Mouse (Mus musculus): ENCODE data around the gene Vmn1r69. TPM values are rescaled to one million over a fixed set of nuclear protein-coding genes. Genes with fewer than 3 reads are reported as not detected.

Gene Vmn1r69
- not detected in 2 replicates for polyA plus RNA-seq (2015; fragmentation: Nextera tagmentation; extraction: Ambion mirVana)

DNA sequence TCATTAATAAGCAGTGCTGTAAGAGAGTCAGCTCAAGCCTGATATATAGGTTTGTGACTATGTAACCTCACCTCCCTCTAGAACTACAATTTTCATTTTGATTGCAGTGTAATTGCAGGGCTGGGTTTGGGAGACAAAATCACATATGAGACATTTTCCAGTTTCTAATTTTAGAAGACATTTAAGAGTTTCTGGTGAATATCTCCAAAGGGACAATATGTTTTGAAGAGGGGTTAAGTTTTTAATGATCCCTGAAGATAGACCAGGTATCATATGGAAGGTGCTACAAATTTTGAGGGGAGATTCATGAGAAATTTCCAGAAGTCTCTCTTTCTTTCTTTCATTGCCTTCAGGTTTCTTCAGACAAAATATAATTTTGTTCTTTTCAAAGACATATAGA, at the start of gene Vmn1r69:
Gene Vmn1r69, minus strand, starts transcription at position 101 of the 400 bp plus-strand sequence.
- Histone ChIP-seq H3K4me2 (no peak within 1 kb of the TSS), H3K9ac (no peak within 1 kb of the TSS), H3K27me3 (no peaks in the 10 kb centered on the region), H3K9me3 (peaks cover 14% of the 10 kb centered on the region), H3K4me3 (no peak within 1 kb of the TSS), H3K27ac (replicated peaks) (no peak within 1 kb of the TSS), H3K4me1 (replicated peaks) (no peaks in the 10 kb centered on the region), H3K36me3 (no peaks in the 10 kb centered on the region)
- ATAC-seq (ENCODE audit: low FRiP score, low read depth) = no peak

DNA sequence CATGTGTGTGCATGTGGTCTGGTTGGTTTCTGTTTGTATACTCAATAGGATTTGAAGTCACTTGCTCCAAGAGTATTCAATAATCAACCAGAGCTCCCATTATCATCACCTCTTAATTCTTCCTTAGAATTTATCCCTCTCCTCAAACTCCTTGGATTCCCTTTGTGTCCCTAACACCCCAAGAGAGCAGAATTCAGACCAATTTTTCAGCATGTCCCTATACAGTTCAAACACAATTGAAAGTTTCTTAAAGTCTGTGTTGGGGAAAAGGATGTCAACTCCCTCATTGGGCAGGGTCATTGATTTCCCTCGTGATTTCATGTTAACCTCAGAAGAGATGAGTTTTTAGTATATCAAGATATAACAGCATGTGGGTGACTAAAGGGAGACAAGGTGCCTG, 17.8 kb upstream of the Vmn1r69 start, which contains the start of gene Vmn1r70:
Gene Vmn1r70, plus strand, starts transcription at position 301 of the 400 bp plus-strand sequence.
- 74% methylated on average over 1 of the region's 1 CpGs for WGBS
- Histone ChIP-seq H3K9me3 (peaks cover 29% of the 10 kb centered on the region), H3K4me2 (no peak within 1 kb of the TSS), H3K9ac (no peak within 1 kb of the TSS), H3K4me1 (replicated peaks) (no peaks in the 10 kb centered on the region), H3K27me3 (no peaks in the 10 kb centered on the region), H3K27ac (replicated peaks) (no peak within 1 kb of the TSS), H3K4me3 (no peak within 1 kb of the TSS), H3K36me3 (no peaks in the 10 kb centered on the region)
- ATAC-seq (ENCODE audit: low FRiP score, low read depth) = no peak

DNA sequence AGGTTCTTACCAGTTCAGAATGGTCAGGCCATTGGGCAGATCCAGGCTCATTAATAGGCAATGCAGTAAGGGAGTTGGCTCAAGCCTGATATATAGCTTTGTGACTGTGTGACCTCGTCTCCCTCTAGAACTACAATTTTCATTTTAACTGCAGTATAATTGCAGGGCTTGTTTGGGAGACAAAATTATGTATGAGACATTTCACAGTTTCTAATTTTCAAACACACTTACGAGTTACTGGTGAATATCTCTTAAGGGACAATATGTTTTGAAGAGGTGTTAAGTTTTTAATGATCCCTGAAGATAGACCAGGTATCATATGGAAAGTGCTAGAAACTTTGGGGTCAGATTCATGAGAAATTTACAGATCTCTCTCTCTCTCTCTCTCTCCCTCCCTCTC, 55.1 kb downstream of the Vmn1r69 start, which contains the start of gene Vmn1r68:
Gene Vmn1r68, minus strand, starts transcription at position 101 of the 400 bp plus-strand sequence.
- no peak within 1 kb of the TSS for H3K9ac ChIP-seq
- H3K36me3 ChIP-seq = no peaks in the 10 kb centered on the region
- H3K4me2 ChIP-seq = no peak within 1 kb of the TSS
- no peaks in the 10 kb centered on the region for H3K4me1 ChIP-seq (replicated peaks)
- H3K4me3 ChIP-seq = no peak within 1 kb of the TSS
- no peak for ATAC-seq (ENCODE audit: low FRiP score, low read depth)
- WGBS = 74% methylated on average over 2 of the region's 2 CpGs
- H3K27ac ChIP-seq (replicated peaks) = no peak within 1 kb of the TSS
- no peaks in the 10 kb centered on the region; the same call in 1 of the 2 replicates for H3K9me3 ChIP-seq
- H3K27me3 ChIP-seq = no peaks in the 10 kb centered on the region

Other genes with a start within 250 kb of the Vmn1r69 start
- not detected in 2 replicates for gene Vmn1r67, start 170.3 kb downstream of the Vmn1r69 start, polyA plus RNA-seq (2015; fragmentation: Nextera tagmentation; extraction: Ambion mirVana)
- gene Zik1, start 118.3 kb downstream of the Vmn1r69 start, polyA plus RNA-seq (2015; fragmentation: Nextera tagmentation; extraction: Ambion mirVana) = 35.3 and 35.6 TPM in 2 replicates
- not detected in 2 replicates for gene Vmn1r68, start 55.2 kb downstream of the Vmn1r69 start, polyA plus RNA-seq (2015; fragmentation: Nextera tagmentation; extraction: Ambion mirVana)
- not detected in 2 replicates for gene Vmn1r70, start 17.9 kb upstream of the Vmn1r69 start, polyA plus RNA-seq (2015; fragmentation: Nextera tagmentation; extraction: Ambion mirVana)
- not detected in 2 replicates for gene Nlrp4b, start 74.1 kb upstream of the Vmn1r69 start, polyA plus RNA-seq (2015; fragmentation: Nextera tagmentation; extraction: Ambion mirVana)
- gene Vmn1r71, start 140.7 kb upstream of the Vmn1r69 start, polyA plus RNA-seq (2015; fragmentation: Nextera tagmentation; extraction: Ambion mirVana) = not detected in 2 replicates

All from hindbrain, embryonic 15.5 days (tissue).